In the genomic region with DNA sequence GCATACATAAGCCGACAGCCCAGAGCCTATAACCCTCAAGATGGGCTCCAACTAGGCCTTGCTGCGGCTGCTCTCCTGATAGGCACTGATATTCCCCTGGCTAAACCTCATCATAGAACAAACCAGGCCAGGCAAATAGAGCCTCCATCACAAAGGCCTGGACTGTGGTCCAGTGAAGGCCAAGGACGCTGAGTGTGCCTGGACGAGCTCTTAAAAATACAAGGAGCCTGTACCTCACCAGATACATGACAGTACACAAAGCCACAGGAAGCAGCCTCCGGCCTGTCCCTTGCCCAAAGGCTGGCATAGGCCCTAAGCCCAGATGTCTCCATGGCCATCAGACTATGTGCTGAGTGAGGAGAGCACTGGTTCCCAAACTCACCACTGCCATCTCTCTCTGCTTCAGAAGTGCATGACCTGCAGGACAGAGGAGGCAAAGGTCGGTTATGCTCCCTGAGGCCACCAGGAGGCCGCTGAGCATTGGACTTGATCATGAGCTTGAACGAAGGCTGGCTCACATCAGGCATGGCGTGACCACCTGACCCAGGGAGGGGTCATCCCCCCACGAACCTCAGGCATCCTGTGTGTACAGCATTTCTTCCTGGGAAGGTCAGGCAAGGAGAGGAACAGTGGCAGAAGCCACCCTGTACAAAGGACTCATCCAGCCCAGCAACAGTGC, we compare ENCODE assay signal across 14 mouse cellular contexts. TPM values are rescaled to one million over a fixed set of nuclear protein-coding genes. Genes with fewer than 3 reads are reported as not detected.
A peak's percentile ranks its signal among the peaks of the same experiment; 100 is the strongest.
DNase-seq lines count a peak whose midpoint lies in the region; ATAC-seq and TF ChIP-seq lines count a peak whose summit lies in the region.
"Had no signal": no experiment of that assay in that cellular context is flagged by ENCODE, and none has a peak within 500 bp of the region (broad histone marks: within the 10 kb centered on the region; RNA-seq: fewer than 3 reads in every experiment).

No protein-coding gene starts in this region.

- DNase-seq in kidney, adult 18-20 months: peak; percentile 80
- DNase-seq in 416B (ENCODE audit: low read depth) (peak; percentile 32), ES-CJ7 (ENCODE audit: low read depth, low spot score) (peak; percentile 38)
- DNase-seq in kidney, postnatal 0 days (ENCODE audit: low spot score): no peak
- DNase-seq in left cerebral cortex, postnatal 36 days (ENCODE audit: low spot score in 2 of 2): no peak
- DNase-seq in heart, embryonic 10.5 days (ENCODE audit: low spot score): no peak
- DNase-seq in urinary bladder, adult 18-20 months (ENCODE audit: low spot score in 2 of 2): no peak
- DNase-seq: adrenal gland, postnatal 25 days; cerebellum, adult 11-12 months; gastrocnemius, postnatal 25 days; heart, postnatal 36 days; left cerebral cortex, postnatal 4 days had no signal

- no peak overlapping the region for H3K4me2 ChIP-seq in kidney, embryonic 14.5 days (replicated peaks; ENCODE audit: low read depth, low read length)
- no peak overlapping the region for H3K4me2 ChIP-seq in kidney, postnatal 0 days (ENCODE audit: low read length)
- H3K4me2 ChIP-seq: forebrain, embryonic 13.5 days had no signal

- no peaks in the 10 kb centered on the region for H3K27me3 ChIP-seq in kidney, embryonic 14.5 days (ENCODE audit: control insufficient read depth, insufficient read depth, low read length)
- H3K27me3 ChIP-seq in kidney, postnatal 0 days (ENCODE audit: insufficient read depth, low read length): no peaks in the 10 kb centered on the region
- no peaks in the 10 kb centered on the region for H3K27me3 ChIP-seq in heart, embryonic 10.5 days (ENCODE audit: insufficient read depth, poor library complexity, severe bottlenecking)
- H3K27me3 ChIP-seq: forebrain, embryonic 13.5 days had no signal

- intact Hi-C loops in left cerebral cortex, postnatal 36 days (cut with DNase I): no loop called here

- no peak overlapping the region for H3K4me3 ChIP-seq in kidney, embryonic 14.5 days (ENCODE audit: low read length)
- H3K4me3 ChIP-seq in kidney, postnatal 0 days (replicated peaks; ENCODE audit: low read depth, low read length): no peak overlapping the region
- no peak overlapping the region for H3K4me3 ChIP-seq in heart, embryonic 10.5 days
- H3K4me3 ChIP-seq: forebrain, embryonic 13.5 days had no signal

- ATAC-seq in kidney, embryonic 14.5 days (ENCODE audit: low FRiP score, low TSS enrichment): no peak
- no peak; the same call in 1 of the 2 replicates for ATAC-seq in kidney, postnatal 0 days (replicated peaks; ENCODE audit: low FRiP score, low read depth)
- ATAC-seq: forebrain, embryonic 13.5 days had no signal

- H3K36me3 ChIP-seq in kidney, embryonic 14.5 days (ENCODE audit: control insufficient read depth, insufficient read depth, low read length): 0 out of 2 replicates have a peak, but pooled peaks cover 2% of the 10 kb centered on the region
- H3K36me3 ChIP-seq in kidney, postnatal 0 days (ENCODE audit: insufficient read depth, low read length): 0 out of 2 replicates have a peak, but pooled peaks cover 3% of the 10 kb centered on the region
- no peaks in the 10 kb centered on the region; the same call in 1 of the 2 replicates for H3K36me3 ChIP-seq in heart, embryonic 10.5 days

- H3K4me1 ChIP-seq in kidney, embryonic 14.5 days (ENCODE audit: control insufficient read depth, insufficient read depth, low read length): 0 out of 2 replicates have a peak, but pooled peaks cover 4% of the 10 kb centered on the region
- H3K4me1 ChIP-seq in kidney, postnatal 0 days (replicated peaks; ENCODE audit: insufficient read depth, low read length): no peaks in the 10 kb centered on the region
- 0 out of 2 replicates have a peak, but pooled peaks cover 5% of the 10 kb centered on the region for H3K4me1 ChIP-seq in heart, embryonic 10.5 days
- H3K4me1 ChIP-seq: forebrain, embryonic 13.5 days had no signal

- TF ChIP-seq CTCF in kidney, postnatal 0 days (IDR thresholded peaks at IDR 0.05; ENCODE audit: low read depth): peak; percentile 37

- no peaks in the 10 kb centered on the region for H3K9me3 ChIP-seq in kidney, embryonic 14.5 days (ENCODE audit: control insufficient read depth, low read length)
- H3K9me3 ChIP-seq in kidney, postnatal 0 days (replicated peaks; ENCODE audit: low read length): no peaks in the 10 kb centered on the region
- no peaks in the 10 kb centered on the region for H3K9me3 ChIP-seq in heart, embryonic 10.5 days
- H3K9me3 ChIP-seq: forebrain, embryonic 13.5 days had no signal

- no peak overlapping the region for H3K27ac ChIP-seq in kidney, embryonic 14.5 days (ENCODE audit: low read depth, low read length)
- H3K27ac ChIP-seq in kidney, postnatal 0 days: no peak overlapping the region
- H3K27ac ChIP-seq in heart, embryonic 10.5 days: no peak overlapping the region
- H3K27ac ChIP-seq: forebrain, embryonic 13.5 days had no signal

- no peak overlapping the region for H3K9ac ChIP-seq in kidney, embryonic 14.5 days (ENCODE audit: low read depth, low read length)
- no peak overlapping the region for H3K9ac ChIP-seq in kidney, postnatal 0 days (ENCODE audit: low read depth, low read length)
- H3K9ac ChIP-seq: forebrain, embryonic 13.5 days had no signal

- WGBS in kidney, embryonic 14.5 days: 76% methylated on average over 10 of the region's 10 CpGs
- WGBS in kidney, postnatal 0 days: 79% methylated on average over 10 of the region's 10 CpGs
- 80% methylated on average over 10 of the region's 10 CpGs for WGBS in heart, embryonic 10.5 days

RNA-seq across cellular contexts. Expression of gene Prodh, which starts 8.7 kb away (rescaled TPM):
- 21.5 and 21.6 TPM in 2 replicates for polyA plus RNA-seq in kidney, embryonic 14.5 days (2014; fragmentation: Nextera tagmentation; extraction: Ambion mirVana)
- 19.2 and 20.3 TPM in 2 replicates for polyA plus RNA-seq in kidney, postnatal 0 days (2015; fragmentation: Nextera tagmentation; extraction: Ambion mirVana)
- 10 to 100 TPM; 35.5 to 42.7 TPM for total RNA-seq in left cerebral cortex, postnatal 36 days (2021)
- 14.2 and 16.0 TPM in 2 replicates for polyA plus RNA-seq in heart, embryonic 10.5 days (2016; fragmentation: Nextera tagmentation; extraction: Ambion mirVana)

RNA-seq across cellular contexts. Expression of gene Dgcr6, which starts 28.6 kb away (rescaled TPM):
- polyA plus RNA-seq in kidney, embryonic 14.5 days (2014; fragmentation: Nextera tagmentation; extraction: Ambion mirVana): 99.0 and 101 TPM in 2 replicates
- 111 and 115 TPM in 2 replicates for polyA plus RNA-seq in kidney, postnatal 0 days (2015; fragmentation: Nextera tagmentation; extraction: Ambion mirVana)
- 100 to 1,000 TPM in 1 of 2 experiments, 10 to 100 TPM in 1; 86.3 to 105 TPM for total RNA-seq in left cerebral cortex, postnatal 36 days (2021)
- polyA plus RNA-seq in heart, embryonic 10.5 days (2016; fragmentation: Nextera tagmentation; extraction: Ambion mirVana): 73.8 and 97.3 TPM in 2 replicates

RNA-seq across cellular contexts. Expression of gene Rtn4r, which starts 46.2 kb away (rescaled TPM):
- polyA plus RNA-seq in kidney, embryonic 14.5 days (2014; fragmentation: Nextera tagmentation; extraction: Ambion mirVana): 3.6 and 4.7 TPM in 2 replicates
- polyA plus RNA-seq in kidney, postnatal 0 days (2015; fragmentation: Nextera tagmentation; extraction: Ambion mirVana): 1.0 and 1.2 TPM in 2 replicates
- total RNA-seq in left cerebral cortex, postnatal 36 days (2021): 100 to 1,000 TPM; 128 to 164 TPM
- polyA plus RNA-seq in heart, embryonic 10.5 days (2016; fragmentation: Nextera tagmentation; extraction: Ambion mirVana): 0.31 and 0.79 TPM in 2 replicates
- total RNA-seq: adrenal gland, postnatal 25 days had no signal

Comparison
In these comparisons a context has a peak if more than half of its experiments do, and no peak if none do; other contexts are left out.
1. DNase-seq: peak in kidney, adult 18-20 months (single experiment), 416B (single experiment) and ES-CJ7 (single experiment); none in kidney, postnatal 0 days (single experiment), left cerebral cortex, postnatal 36 days (0 of 2), heart, embryonic 10.5 days (single experiment) and urinary bladder, adult 18-20 months (0 of 2).